Mouse (Mus musculus): ENCODE measurements at regions not wholly inside any gene's neighbourhood (a gene's known extent, or its start where the extent isn't known, plus 50 kb on each side); places are given as distances from the start of the nearest gene placed in this dataset.

DNA sequence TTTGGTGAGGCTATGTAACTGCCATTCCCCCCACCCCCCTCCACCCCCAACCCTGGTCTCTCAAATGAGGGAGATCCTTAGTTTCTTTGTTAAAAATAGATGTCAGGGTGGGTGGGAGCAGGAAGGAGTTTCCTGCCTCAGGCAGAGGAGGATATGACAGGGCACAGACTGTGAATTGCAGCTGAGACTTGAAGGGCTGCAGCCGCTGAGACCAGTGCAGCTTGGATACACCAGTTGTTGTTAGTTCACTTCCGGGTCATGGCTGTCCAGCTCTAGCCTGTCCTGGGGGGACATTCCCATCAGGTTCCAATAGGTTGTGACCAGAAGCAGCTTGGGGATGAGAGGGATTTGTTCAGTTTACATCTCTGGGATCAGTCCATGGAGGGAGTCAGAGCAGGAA lies 76.6 kb upstream of the Dlx2 start:
- TF ChIP-seq POLR2A (IDR thresholded peaks at IDR 0.05; ENCODE audit: low read depth, low read length), result no peak
- no peak for TF ChIP-seq CTCF (conservative IDR thresholded peaks at IDR 0.05; ENCODE audit: insufficient read depth, insufficient read length, low read depth, low read length)

Measured in kidney, adult 2 months (tissue).